Mouse (Mus musculus): ENCODE results near the gene 3110082I17Rik.

Gene 3110082I17Rik

DNA sequence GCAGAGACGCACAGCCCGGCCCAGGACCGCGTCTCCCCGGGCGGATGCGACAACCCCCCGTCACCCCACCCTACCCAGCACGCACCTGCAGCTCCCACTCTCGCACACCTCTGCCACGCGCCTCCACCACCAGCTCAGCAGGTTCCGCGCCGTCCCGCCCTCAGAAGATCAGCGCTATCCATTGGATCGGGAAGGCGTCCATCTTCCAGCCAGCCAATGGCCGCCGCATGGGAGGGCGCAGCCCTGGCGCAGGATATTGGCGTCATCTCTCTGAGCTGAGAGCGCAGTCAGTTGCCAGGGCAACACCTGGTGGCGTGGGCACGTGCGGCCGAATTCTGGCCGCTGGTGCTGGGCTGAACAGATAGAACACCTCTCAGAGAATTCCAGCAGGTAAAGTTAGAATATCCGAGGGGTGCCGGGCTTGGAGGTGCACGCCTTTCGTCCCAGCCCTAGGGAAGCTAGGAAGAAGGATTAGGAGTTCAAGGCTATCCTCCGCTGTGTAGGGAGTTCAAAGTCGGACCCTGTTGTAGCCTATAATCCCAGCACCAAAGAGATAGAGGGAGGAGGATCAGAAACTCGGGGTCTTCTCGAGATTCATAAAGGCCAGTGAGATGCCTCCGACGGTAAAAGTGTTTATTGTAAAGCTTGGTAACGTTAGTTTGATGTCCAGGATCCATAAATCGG lies at the start of gene 3110082I17Rik:
3110082I17Rik (minus strand) TSS at position 144 of the 684 bp plus-strand sequence.
- peak; percentile 100 for DNase-seq

DNA sequence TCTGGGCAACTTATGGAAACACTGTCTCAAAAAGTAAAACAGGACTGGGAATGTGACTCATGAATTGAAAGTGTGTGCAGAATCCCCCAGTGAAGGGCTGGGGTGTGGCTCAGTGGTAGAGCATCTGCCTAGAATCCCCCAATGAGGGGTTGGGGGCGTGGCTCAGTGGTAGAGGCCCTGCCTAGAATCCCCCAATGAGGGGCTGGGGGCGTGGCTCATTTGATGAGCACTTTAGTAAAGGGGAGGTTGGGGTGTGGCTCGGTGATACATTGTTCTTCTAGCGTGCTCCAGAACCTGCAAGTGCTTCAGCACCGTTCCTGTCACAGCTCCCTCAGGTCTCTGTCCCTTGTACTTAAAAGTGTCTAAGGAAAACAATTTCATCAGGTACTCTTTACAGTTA lies 45.9 kb upstream of the 3110082I17Rik start:
- no peak for DNase-seq

DNA sequence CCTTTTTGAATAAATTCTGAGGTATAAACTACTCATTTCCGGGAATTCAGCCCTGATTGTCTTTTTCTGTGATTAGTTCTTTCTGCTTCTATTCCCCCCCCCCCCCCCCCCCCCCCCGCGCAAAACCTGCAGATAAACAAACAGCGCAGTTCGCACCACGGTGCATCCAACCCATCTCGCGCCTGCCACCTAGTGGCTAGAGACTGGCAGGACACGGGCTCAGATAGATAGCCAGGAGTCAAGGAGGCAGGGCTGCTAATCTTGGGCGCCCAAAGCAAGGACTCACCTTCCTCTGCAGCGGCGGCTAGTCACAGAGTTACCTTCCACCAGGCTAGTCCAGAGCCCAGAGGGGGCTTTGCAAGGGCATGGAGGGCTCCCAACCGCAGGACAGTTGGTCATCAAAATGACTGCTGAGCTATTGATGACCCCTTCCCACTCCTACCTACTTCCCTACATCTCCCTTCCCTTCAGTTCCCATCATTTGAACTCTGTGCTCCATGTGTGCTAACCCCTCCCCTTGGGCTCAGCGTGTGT lies 44.8 kb upstream of the 3110082I17Rik start:
- DNase-seq: peak; percentile 91

DNA sequence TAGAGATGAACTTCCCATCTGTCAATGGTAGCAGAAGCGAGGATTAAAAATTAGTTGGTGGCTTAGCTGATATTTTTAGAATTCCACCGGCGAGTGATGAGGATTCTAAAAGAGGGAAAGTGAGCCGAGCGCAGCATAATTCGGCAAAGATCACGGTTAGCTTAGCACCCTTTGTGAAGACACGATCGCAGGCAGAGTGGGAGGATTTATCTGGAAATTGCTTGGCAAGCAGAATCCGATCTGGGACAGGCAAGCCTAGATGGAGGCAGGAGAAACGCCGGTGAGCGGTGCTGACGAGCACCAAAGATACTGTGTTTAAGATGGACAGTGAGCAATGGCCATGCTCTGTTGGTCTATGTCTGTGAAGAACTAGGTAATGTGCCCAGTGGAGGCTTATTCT lies 42.0 kb upstream of the 3110082I17Rik start:
- DNase-seq: no peak

DNA sequence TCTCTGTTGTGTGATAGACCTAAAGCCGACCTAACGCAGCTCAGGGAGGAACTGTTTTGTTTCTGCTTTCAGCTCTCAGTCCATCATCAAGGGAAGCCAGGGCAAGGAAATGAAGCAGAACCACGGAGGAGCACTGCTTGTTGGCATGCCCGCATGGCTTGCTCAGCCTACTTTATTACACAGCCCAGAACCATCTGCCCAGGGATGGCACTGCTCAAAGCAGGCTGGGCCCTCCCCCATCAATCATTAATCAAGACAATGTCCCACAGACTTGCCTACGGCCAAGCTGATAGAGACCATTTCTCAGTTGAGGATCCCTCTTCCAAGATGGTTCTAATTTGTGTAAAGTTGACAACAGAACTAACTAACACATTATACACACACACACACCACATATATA lies 38.5 kb upstream of the 3110082I17Rik start:
- peak; percentile 23 for DNase-seq

DNA sequence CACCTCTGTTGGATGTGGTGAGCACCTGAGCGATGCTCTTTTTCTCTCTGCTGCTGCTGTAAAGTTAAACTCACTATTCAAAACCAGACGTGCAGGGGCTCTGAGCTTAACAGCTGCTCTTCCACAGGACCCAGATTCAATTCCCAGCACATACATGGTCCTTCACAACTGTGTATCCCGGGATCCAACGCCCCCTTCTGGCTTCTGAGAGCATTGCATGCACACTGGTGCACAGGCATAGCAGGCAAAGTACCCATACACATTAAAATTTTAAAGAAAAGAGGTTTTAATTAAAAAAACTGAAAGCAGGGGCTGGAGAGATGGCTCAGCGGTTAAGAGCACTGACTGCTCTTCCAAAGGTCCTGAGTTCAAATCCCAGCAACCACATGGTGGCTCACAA lies 36.6 kb upstream of the 3110082I17Rik start:
- DNase-seq: no peak

DNA sequence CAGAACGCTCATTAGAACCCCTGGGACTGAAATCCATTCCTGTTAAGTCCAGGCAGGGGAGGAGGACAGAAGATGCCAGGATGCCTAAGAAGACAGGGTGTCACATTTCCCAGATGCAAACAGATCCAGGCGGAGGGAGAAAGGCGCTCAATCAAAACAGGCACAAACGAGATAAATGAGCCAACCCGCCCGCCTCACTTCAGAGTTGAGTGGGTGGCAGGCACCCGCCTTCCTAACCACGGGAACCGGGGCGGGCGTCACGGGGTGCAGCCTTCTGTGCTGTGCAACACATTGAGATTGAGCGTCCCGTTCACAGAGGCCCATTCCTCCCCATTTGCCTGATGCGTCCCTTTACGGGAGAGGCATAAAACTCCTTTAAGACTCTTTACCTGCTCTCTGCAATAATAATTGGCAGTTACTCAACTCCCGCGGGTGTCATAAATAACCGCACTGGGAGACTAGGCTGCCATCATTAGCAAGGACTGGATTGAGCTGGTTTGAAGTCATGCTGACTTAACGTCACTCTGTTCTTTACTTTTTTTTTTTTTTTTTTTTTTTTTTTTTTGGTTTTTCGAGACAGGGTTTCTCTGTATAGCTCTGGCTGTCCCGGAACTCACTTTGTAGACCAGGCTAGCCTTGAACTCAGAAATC lies 34.8 kb upstream of the 3110082I17Rik start:
- DNase-seq: peak; percentile 18

DNA sequence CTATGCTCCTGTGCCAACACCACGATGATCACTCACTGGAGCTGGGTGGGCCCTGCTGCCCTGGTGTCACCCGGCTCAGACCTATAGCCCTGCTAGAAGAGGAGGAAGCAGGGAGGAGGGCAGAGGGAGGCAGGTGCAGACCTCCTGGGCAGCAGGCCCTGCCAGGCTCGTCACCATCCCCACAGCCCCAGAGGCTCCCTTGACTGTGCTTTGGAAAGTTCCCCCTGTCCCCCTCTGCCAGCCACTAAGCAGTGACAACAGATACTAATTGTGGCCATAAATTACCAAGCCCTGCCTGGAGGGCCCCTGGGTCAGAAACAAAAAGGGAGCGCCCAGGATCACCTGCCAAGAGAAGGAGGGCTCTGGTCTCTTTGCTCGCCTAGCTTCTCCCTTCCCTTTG lies 33.4 kb upstream of the 3110082I17Rik start:
- DNase-seq: no peak

DNA sequence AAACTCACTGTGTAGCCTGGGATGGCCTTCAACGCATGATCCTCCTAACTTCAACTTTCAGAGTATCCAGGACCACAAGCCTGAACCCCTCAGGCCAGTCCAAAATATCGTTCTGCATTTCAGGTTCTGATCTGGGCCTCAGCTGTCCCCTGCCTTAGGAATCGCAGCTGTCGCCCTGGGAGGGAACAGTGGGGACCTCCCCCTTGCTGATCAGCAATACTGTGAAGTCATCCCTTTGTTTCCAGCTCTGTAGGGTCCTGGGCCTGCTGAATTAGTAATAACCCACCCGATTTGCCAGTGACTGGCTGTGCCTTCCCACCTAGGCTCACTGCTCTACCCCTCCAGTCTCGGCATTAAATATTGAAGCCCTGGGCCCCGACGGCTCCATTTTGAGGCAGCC lies 31.0 kb upstream of the 3110082I17Rik start:
- no peak for DNase-seq

DNA sequence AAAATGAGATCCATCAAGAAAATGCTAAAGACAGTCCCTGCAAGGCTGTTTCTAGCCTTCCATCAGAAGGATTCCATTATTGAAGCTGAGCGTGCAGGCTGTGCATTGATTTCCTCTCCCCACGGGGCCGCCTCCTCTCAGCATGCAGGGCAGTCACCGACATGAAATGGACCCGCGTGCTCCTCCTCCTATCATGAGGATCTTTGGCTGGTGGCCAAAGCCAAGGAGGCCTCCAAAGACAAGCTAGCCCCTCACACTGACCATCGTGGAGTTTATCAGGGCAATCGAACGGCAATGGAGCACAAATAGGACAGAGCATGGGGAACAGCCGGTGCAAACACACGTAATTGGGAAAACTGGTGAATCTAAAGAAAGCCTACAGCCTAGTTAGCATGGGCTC lies 29.8 kb upstream of the 3110082I17Rik start:
- DNase-seq: no peak

DNA sequence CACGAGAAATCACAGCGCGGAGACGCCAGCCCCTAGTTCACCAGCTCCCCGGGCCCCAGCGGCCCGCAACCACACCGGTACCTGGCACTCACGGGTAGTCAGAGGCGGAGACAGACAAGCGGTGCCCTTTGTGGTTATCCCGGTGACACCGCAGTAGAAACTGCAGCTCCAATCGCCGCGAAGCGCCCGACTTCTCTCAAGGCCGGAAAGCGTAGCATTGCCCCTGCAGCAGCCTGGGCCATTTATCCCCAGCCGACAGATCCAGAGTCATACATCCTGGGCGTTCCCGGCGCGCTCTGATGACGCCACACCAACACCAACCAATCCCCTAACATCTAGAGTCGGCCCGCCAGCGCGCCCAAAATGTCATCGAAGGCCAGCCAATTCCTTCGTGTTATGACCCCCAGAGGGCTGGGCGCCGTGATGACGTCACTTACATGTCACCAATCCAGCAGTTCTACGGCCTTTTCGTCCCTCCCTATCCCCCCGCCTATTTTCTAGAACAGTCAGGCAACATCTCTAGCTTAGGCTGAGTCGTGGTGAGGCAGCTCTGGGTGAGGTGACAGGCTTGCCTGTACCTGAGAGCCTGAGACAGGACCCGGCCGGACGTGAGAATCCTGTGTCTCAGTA lies 24.0 kb upstream of the 3110082I17Rik start, which contains the start of gene Zfand2a:
Zfand2a (minus strand) TSS at position 365 of the 630 bp plus-strand sequence.
- peak; percentile 100 for DNase-seq

DNA sequence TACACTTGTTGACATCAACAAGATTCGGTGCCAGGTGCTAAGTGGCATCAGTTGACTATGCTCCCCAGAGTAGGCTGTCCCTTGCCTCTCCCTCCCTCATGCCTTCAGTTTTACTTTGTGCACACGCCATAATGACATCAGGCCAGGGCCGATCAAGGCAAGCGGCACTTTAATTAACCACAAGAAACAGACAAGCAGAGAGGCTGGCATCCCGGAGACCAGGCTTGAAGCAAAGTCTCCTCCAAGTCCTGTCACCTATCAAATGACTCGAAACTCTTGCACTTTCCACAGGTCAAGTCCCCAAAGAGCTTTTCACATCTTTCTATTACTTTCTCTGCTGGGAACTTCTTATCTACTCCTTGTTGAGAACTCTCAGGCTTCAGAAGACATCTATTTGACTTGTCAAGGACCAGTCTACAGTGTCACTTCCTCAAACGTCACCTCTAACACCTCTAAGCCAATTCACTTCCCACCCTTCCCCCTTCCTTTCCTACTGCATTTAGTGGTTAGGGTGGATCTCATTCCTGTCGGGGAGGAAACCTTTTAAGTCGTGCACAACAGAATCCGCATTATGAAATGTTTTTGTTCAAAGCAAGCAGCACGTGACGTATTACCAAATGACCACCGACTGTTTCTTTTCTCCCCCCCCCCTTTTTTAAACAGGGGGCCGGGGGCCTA lies 23.0 kb upstream of the 3110082I17Rik start:
- no peak for DNase-seq

DNA sequence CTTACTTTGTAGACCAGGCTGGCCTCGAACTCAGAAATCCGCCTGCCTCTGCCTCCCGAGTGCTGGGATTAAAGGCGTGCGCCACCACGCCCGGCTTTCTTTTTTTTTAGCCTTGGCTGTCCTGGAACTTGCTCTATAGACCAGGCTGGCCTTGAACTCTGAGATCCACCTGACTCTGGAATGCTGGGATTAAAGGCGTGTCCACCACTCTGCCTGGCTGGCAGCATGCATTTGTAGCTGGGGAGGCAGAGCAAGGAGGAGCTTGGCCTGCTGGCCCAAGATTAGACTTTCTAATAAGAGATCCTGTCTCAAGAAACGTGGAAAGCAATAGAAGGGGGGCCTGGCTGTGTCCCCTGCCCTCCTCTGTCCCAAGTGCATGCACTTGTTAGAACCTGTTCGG lies 20.1 kb upstream of the 3110082I17Rik start:
- DNase-seq: no peak

DNA sequence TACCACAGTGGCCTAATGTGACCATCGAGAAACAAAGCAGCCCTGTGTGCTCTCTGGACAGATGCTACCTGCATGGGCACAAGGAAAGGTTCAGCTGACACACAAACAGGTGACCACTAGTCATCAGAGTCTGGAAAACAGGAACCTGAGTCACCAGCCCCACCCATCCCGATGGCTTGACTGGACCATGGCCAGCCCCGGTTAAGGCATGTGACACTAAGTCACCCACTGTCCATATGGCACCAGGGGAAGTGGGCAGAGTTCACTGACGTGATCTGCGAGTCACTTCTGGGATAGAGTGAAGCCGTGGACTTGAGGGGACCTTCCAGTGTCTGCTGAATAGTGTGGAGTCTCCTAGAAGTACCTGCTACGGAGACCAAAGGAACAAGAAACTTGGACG lies 18.8 kb upstream of the 3110082I17Rik start:
- peak; percentile 24 for DNase-seq

DNA sequence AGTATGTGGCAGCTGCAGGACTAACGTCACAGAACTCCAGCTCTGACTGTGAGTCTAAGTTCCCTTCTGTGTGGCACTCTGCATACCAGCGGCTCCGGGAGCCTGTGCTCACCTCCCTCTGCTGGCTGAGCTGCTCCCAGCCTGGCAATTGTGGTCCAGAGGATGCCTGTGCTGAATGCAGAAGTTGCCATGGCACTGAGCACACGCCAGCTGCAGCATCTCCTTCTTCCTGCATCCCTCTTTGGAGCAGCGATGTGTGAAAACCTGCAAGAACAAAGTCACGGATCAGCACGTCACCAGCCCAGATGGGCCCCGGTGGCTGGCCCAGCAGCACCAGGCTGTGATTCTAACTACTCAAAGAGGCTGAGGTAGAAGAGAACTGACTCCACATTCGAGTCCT lies 14.4 kb upstream of the 3110082I17Rik start:
- DNase-seq: no peak

DNA sequence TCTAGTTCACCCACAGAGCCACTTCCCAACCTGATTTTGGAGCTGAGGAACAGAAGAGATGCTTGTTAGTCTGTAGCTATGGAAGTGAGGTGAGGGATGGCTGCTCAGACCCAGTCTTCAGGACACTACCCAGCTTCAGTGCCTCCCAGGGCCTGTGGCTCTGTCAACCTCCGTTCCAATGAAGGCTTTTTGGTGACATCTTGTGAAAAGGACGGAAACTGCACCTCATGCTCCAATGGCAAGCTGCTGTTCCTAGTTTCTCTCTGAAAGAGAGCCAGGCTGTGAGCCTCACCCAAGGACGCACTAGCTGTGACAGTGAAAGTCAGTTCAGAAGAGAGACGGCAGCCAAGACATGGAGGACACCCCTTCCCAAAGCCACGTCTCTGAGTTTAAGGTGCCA lies 7.7 kb upstream of the 3110082I17Rik start:
- DNase-seq: peak; percentile 46

DNA sequence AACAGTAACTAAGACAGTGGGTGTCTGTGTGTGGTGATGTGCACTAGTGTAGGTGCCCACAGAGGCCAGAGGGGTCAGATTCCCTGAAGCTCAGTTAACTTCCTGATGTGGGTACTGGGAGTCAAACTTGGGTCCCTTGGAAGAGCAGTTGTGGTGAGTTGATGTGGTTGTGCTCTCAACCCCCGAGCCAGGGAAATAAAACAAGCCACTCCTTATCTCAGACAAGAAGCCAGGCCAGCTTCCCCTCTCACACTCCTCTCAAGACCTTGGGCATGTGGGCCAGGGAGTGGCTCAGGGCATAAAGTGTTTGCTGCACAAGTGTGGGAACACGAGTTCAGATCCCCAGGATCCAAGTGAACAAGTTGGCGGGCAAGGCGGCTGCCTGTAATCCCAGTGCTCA lies 6.5 kb upstream of the 3110082I17Rik start:
- no peak for DNase-seq

DNA sequence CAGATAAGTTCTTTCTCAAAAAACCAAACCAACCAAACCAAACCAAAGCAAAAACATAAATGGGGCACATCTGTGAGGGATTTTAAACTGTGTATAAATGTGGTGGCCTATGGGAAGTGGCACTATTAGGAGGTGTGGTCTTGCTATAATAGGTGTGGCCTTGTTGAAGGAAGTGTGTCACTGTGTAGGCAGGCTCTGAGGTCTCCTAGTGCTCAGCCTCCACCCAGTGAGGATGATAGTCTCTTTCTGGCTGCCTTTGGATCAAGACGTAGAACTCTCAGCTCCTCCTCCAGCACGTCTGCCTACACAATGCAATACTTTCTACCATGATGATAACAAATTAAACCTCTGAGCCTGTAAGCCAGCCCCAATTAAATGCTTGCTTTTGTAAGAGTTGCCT lies 6.0 kb upstream of the 3110082I17Rik start:
- DNase-seq: no peak

DNA sequence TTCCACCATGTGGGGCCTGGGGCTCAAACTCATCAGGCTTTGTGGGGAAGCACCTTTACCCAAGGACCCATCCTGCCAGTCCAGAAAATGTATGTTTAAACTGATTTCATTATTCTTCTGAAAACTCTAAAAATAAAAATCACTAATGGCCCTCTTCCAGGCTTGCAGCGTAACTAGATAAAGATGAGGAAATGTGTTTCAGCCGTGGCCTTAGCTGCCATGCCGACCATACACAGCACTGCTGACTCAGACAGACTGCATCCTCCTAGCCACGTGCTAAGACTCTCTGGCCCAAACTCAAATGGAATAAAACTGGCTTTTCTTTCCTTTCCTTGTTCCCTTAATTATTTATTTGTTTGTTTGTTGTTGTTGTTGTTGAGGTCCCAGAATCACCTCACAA lies 4.5 kb upstream of the 3110082I17Rik start:
- no peak for DNase-seq

DNA sequence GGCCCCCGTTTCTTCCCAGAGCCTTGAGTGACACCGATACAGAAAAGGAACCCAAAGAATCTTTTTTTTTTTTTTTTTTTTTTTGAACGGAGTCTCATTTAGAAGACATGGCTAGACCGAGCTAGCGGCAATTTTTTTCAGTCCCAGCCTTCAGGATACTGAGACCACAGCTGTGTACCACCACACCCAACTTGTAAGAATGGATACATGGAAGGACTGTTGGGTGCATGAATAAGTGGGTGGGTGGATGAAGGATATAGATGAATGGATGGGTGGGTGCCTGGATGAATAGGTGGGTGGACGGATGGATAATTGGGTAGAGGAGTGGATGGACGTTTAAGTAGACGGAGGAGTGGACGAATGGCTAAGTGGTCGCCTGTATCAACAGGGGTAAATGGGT lies 389 bp downstream of the 3110082I17Rik start:
- DNase-seq: no peak

DNA sequence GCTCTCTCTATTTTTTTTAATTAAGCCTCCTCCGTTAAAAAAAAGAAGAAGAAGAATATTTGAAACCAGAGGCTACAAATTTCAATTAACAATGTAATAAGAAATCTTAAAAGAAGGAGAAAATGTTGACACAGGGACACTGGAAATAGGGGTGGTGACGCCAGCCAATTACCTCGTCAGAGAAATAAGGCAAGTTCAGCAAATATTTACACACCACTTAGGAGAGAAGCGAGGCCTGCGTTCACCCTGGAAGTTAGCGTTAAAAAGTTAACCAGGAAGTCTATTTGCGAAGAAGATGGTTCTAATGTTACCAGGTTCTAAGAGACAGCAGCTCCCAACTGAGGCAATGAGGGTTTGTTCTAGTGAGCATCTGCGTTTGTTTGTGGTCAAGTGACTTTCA lies 3.1 kb downstream of the 3110082I17Rik start:
- DNase-seq: no peak

DNA sequence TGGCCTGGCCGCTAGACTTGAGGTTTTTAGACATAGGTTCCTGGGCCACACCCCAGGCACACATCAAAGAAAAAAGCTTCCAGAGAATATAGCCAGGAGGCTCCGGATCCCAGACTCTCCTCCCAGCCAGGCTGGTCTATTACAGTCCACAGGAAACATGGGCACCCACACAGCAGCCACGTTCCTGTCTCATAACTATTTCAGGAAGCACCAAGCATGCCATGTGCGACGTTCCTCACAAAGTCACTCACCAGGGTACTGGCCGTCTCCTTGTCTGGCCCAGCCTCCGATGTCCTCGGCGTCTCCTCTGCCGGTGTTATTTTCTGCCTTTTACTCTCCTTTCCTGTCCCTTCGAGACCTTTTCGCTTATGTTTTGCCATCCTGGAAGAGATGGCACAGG lies 5.2 kb downstream of the 3110082I17Rik start:
- no peak for DNase-seq

DNA sequence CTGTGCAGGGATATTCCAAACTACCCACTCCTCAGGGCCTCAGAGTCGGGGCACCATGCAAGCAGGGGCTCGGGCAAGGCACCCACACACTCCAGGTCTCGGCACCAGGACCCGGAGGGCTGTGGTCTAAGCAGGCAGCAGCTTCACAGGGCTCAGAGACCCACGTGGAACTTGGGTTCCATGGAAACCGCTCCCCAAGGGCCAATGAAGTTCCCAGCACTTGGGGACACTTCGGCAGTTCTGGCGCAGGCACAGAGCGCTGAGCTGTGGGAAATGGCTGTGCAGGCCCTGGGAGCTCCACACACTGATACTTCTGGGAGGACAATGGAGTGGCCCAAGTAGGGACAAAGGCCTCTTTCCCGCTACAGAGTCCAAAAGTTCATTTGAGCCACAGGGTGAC lies 7.3 kb downstream of the 3110082I17Rik start:
- DNase-seq: no peak

Data from kidney, postnatal 10 days (tissue).